Mouse (Mus musculus) G1E-ER4 (cell line): ENCODE measurements around the gene Stx8. TPM values are rescaled to one million over a fixed set of nuclear protein-coding genes. Genes with fewer than 3 reads are reported as not detected.

Experiments
- GATA1 ChIP-seq: IDR thresholded peaks from one replicate; pipeline ENCODE4 v1.8.0; 2012; ENCODE audit warnings: low read length, inconsistent platforms
- polyA plus RNA-seq: library from polyadenylated mRNA; stranded (reverse); fragments of >175 nt; gene quantifications from 2 replicates; pipeline ENCODE4 v1.2.3, GENCODE M21; 2012

Stx8 gene
- polyA plus RNA-seq, 1 experiment, result 0.66 TPM

DNA sequence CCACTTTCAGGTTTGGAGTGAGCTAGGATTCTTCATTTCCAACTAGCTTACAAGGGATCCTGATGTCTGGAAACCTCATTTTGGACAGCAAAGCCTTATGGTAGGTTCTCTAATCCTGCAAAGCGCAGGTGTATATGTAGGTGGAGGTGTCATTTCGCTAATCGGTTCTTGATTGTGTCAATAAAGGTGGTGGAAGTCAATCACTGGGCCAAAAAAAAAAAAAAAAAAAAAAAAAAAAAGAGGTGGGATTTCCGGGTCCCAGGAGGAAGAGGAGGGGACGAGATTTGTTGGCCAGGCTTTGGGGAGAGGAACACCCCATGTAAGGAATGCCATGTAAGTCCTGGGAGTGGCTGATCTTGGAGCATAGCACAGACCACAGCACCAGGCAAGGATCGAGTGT, 11.6 kb upstream of the Stx8 start:
- TF ChIP-seq GATA1, result no peak

GRCm38 (mm10) chr11:67964110-67964509, 1.9 kb upstream of the Stx8 start:
- no peak for TF ChIP-seq GATA1

DNA sequence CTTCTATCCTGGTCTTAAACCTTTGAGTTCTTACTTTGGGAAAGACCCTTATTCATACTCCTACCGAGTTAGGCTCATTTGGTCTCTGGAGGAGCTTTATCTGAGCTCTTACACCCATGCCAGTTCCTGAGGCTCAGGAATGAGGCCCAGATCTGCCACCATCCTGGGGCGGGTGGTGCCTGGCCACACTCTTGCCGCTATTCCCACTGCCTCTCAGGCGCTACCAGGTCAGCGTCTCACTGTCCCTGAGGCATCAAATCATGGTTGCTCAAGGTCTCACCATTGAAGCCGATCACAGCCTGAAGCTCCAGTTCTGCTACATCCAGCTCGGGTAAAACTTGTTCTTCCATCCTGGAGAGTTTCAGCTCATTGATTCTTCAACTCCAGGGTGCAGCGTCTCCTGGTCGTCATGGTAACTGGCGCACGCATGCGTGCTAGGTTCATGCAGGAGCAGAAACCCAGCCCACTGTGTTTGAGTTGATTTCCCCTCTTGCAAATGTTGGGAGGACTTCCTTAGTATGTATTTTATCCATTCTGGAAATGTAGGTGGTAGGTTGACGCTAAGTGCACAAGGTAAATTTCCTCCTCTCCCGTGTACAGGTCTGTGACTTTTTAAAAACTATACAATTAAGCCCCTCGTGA, 630 bp upstream of the Stx8 start, which contains the start of gene Cfap52:
TSS of gene Cfap52 (minus strand) at position 410 of the 642 bp plus-strand sequence.
- TF ChIP-seq GATA1, result no peak

DNA sequence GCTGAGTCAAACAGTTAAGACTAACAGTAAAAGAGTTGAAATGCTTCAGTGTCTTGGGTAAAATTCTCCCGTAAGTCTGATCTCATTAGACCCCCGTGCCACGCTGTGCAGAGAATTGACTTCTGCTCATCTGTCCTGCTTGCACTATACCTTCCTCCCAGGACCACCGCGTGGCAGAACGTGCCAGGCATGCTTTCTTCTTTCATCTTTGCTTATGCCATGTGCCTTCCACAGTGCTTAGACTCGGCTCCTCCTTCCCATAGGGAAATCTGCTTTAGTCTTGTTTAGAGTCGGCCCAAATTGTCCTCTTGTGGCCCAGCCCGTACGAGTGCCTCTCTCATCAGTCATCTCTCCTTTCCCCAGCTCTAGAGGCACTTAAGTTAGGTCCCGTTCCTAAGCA, 1.8 kb downstream of the Stx8 start:
- no peak for TF ChIP-seq GATA1

GRCm38 (mm10) chr11:67972606-67973005, 6.6 kb downstream of the Stx8 start:
- no peak for TF ChIP-seq GATA1

DNA sequence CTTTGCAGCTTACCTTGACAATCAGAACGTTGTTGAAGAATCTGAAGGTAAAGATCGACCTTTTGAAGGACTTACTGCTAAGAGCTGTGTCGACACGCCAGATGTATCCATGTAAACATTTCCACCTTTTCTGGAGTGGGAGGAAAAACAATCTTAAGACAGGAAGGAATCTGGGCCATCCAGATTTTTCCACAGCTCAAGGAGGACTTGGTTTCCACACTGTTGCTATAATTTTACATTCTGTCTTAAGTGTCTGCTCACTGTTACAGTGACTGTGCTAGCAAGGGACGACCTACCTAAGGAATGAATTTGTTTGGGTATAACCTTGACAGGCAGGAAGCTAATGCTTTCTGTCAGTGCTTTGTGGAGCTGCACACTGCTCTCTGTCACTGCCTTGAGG, 7.2 kb downstream of the Stx8 start:
- no peak for TF ChIP-seq GATA1

DNA sequence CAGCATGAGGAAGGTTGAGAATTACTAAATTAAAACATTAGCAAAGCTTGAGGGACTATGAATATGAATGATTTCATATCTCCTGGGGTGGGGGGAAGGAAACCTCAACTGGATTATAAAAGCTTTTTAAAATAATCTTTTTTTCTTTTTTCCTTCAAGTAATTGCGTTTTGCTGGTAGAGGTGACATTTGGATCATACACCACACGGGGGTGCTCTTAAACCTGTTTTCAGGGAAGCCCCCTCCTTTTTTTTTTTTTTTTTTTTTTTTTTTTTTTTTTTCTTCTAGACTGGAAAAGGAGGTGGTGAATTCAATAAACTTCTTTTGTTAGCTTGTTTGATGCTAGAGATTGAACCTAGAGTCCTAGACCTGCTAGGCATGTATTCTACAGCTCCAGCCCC, 9.3 kb downstream of the Stx8 start:
- no peak for TF ChIP-seq GATA1

GRCm38 (mm10) chr11:67983564-67983963, 17.6 kb downstream of the Stx8 start:
- TF ChIP-seq GATA1, result no peak

DNA sequence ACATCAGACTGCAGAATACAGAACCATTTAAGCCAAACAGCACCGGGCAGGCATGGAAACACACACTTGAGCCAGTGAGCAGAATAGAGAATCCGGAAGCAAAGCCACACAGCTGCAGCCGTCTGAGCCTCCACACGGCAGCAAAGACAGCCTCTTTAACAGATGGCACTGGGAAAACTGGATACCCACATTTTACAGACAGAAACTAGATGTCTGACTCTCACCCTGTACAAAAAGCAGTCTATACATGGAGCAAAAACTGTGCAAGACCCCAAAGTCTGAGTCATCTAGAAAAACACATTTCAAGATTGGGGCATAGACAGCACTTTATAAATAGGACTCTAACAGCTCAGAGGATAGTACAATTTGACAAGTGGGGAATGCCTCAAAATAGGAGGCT, 25.2 kb downstream of the Stx8 start:
- TF ChIP-seq GATA1, result no peak

DNA sequence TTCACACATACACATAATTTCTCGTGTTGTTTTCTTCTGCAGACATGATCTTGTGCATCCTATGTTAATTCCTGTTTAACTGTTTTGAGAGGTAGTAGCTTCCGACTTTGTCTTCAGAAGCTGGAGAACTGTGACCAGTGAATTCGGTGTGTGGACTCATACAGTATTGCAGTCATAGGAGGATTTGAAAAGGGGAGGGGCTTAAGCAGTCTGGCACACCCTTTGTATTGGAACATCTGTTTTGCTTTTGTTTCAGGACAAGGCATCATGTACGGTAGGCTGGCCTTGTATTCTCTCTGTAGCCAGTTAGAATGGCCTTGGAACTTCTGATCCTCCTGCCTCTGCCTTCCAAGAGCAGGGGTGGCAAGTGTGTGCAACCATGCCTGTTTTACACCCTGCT, 30.0 kb downstream of the Stx8 start:
- TF ChIP-seq GATA1, result no peak

GRCm38 (mm10) chr11:67998905-67999304, 32.9 kb downstream of the Stx8 start:
- no peak for TF ChIP-seq GATA1

DNA sequence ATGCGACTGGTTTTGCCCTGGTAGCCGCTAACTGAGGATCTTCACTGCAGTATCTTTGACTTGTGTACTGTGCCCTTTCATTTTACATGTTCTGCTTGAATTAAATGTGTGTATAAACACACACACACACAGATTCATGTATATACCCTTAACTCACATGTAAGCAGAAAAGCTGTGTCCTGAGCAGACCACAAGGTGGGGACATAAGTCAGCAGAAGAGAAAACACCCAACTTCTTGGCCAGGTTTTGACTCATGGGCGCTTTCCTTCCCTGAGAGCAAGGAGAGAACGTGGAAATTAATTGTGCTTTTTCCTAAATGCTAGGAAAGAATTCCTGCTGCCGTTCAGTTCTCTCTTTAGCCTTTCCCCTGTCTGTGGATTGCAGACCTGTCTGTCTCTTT, 33.6 kb downstream of the Stx8 start:
- TF ChIP-seq GATA1, result no peak

DNA sequence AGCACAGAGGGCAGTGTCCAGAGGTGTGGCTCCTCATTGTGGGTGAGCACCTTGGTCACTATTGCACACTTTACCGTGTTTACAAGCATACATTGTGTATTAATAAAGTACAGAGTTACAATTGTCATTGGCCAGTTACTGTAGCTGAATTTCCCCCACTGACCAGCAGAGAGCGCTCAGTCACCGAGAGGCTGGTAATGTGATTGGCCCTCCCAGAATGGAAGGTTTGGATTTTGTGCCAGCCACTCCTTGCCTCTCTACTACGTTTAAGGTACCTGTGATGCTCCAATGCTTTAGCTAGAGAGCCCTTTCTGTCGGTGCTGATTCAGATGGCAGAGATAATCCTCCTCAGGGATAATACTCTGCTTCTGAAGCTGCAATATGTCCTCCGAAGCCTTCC, 38.2 kb downstream of the Stx8 start:
- TF ChIP-seq GATA1, result no peak

DNA sequence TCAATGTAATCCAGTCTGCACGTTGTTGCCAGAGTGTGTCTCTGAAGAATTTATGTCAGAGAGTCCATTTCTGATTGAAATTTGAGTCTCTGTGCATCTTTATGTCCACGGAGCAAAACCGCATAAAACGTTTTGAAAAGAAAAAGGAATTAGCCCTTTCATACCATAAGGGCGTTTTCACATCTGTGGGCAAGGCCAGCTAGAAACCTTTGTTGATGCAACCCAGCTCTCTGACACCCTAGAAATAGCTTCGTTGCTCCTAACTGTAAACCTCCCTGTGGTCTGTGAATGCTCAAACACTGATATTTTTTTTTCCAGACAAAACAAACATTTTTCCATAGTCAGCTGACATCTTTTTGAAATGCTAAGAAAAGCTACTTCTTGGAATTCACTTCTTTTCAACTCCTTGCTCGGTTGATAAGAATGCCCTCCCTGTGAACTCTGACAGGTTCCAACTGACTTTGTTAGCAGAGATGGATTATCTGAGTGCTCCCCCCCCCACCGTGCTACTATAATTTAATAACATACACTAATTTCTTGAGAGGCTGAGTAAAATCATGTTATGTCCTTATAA, 40.3 kb downstream of the Stx8 start:
- TF ChIP-seq GATA1, result no peak

GRCm38 (mm10) chr11:68007645-68008044, 41.7 kb downstream of the Stx8 start:
- TF ChIP-seq GATA1, result no peak

DNA sequence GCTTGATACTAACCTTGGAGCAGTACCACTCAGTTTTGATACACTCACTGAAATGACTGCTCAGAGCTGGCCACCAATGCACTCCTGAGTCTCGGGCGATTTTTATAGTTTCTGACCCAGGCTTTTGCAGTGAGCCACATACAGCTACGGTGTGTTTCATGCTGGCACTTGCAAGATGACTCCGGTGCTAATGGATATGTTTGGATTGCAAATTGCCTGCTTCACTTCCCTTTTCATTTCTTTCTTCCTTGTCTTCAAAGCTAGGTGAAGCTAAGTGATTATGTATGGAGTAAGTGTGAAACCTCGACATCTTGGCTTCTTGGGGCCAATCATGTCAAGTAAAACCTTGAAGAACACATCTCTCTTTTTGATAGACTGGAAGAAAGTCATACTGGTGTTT, 43.4 kb downstream of the Stx8 start:
- no peak for TF ChIP-seq GATA1

DNA sequence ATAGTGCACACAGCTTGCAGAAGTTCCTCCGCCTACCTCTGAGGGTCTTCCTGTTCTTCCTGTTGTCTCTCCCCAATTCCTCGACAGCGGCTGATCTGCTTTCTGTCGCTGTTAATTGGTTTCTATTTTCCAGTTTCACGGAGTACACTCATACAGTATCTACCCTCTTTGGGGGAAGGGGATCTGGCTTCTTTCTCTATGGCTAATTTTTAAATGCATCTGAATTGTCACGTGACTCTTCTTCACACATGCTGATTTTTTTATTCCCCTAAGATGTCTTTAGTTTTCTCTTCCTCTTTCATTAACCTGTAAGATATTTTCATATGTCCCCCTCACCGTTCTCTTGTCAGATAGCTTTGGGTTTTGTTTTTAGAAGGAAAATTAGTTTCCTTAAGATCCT, 46.2 kb downstream of the Stx8 start:
- no peak for TF ChIP-seq GATA1
